17 mouse cellular contexts compared by ENCODE assay signal in genomic region chr10:3139306-3139705, GRCm38 (mm10).
DNase-seq lines count a peak whose midpoint lies in the region; ATAC-seq and TF ChIP-seq lines count a peak whose summit lies in the region.
"Had no signal": no experiment of that assay in that cellular context is flagged by ENCODE, and none has a peak within 500 bp of the region (broad histone marks: within the 10 kb centered on the region; RNA-seq: fewer than 3 reads in every experiment).

No protein-coding gene starts in this region.

- no peak for TF ChIP-seq CTCF in hindbrain, postnatal 0 days (IDR thresholded peaks at IDR 0.05; ENCODE audit: low read depth)
- no peak for TF ChIP-seq CTCF in midbrain, postnatal 0 days (IDR thresholded peaks at IDR 0.05)

- H3K27ac ChIP-seq in hindbrain, postnatal 0 days = no peak overlapping the region
- no peak overlapping the region for H3K27ac ChIP-seq in hindbrain, embryonic 13.5 days
- H3K27ac ChIP-seq in midbrain, postnatal 0 days (ENCODE audit: low read depth, low read length) = no peak overlapping the region
- H3K27ac ChIP-seq in midbrain, embryonic 10.5 days (replicated peaks) = no peak overlapping the region
- H3K27ac ChIP-seq: embryonic facial prominence, embryonic 10.5 days; embryonic facial prominence, embryonic 12.5 days; forebrain, embryonic 13.5 days; forebrain, embryonic 15.5 days had no signal

- H3K4me2 ChIP-seq in hindbrain, postnatal 0 days (ENCODE audit: low read depth, low read length) = no peak overlapping the region
- no peak overlapping the region for H3K4me2 ChIP-seq in hindbrain, embryonic 13.5 days
- no peak overlapping the region for H3K4me2 ChIP-seq in midbrain, postnatal 0 days (ENCODE audit: low read depth, low read length, poor library complexity, severe bottlenecking)
- H3K4me2 ChIP-seq: embryonic facial prominence, embryonic 12.5 days; forebrain, embryonic 13.5 days; forebrain, embryonic 15.5 days had no signal

- ATAC-seq in cerebellum, adult (ENCODE audit: insufficient number of reproducible peaks, low FRiP score, low TSS enrichment) = no peak
- no peak for ATAC-seq in hindbrain, postnatal 0 days
- ATAC-seq in hindbrain, embryonic 13.5 days (ENCODE audit: low FRiP score) = no peak
- ATAC-seq in midbrain, postnatal 0 days (ENCODE audit: low FRiP score) = no peak
- ATAC-seq: forebrain, embryonic 13.5 days; forebrain, embryonic 15.5 days; forebrain, postnatal 0 days had no signal

- H3K27me3 ChIP-seq in hindbrain, postnatal 0 days (ENCODE audit: insufficient read depth, low read length) = no peaks in the 10 kb centered on the region
- H3K27me3 ChIP-seq in hindbrain, embryonic 13.5 days = no peaks in the 10 kb centered on the region
- no peaks in the 10 kb centered on the region for H3K27me3 ChIP-seq in midbrain, postnatal 0 days (ENCODE audit: insufficient read depth, low read length)
- no peaks in the 10 kb centered on the region for H3K27me3 ChIP-seq in midbrain, embryonic 10.5 days (ENCODE audit: low read depth, poor library complexity, severe bottlenecking)
- H3K27me3 ChIP-seq: embryonic facial prominence, embryonic 12.5 days; forebrain, embryonic 13.5 days; forebrain, embryonic 15.5 days had no signal

- H3K36me3 ChIP-seq in hindbrain, postnatal 0 days (ENCODE audit: insufficient read depth, low read length) = no peaks in the 10 kb centered on the region
- no peaks in the 10 kb centered on the region for H3K36me3 ChIP-seq in hindbrain, embryonic 13.5 days
- no peaks in the 10 kb centered on the region for H3K36me3 ChIP-seq in midbrain, postnatal 0 days (ENCODE audit: insufficient read depth, low read length)
- no peaks in the 10 kb centered on the region for H3K36me3 ChIP-seq in midbrain, embryonic 10.5 days
- H3K36me3 ChIP-seq: embryonic facial prominence, embryonic 10.5 days; embryonic facial prominence, embryonic 12.5 days; forebrain, embryonic 15.5 days had no signal

- H3K9me3 ChIP-seq in hindbrain, postnatal 0 days (ENCODE audit: low read length) = no peaks in the 10 kb centered on the region; the same call in 1 of the 2 replicates
- peaks cover 10% of the 10 kb centered on the region for H3K9me3 ChIP-seq in hindbrain, embryonic 13.5 days
- 0 out of 2 replicates have a peak, but pooled peaks cover 5% of the 10 kb centered on the region for H3K9me3 ChIP-seq in midbrain, postnatal 0 days (ENCODE audit: low read length)
- H3K9me3 ChIP-seq in midbrain, embryonic 10.5 days (replicated peaks) = peaks cover 85% of the 10 kb centered on the region

- no peaks in the 10 kb centered on the region for H3K4me1 ChIP-seq in hindbrain, postnatal 0 days (ENCODE audit: insufficient read depth, low read length)
- H3K4me1 ChIP-seq in hindbrain, embryonic 13.5 days (replicated peaks) = no peaks in the 10 kb centered on the region
- no peaks in the 10 kb centered on the region for H3K4me1 ChIP-seq in midbrain, postnatal 0 days (ENCODE audit: insufficient read depth, low read length)
- no peaks in the 10 kb centered on the region for H3K4me1 ChIP-seq in midbrain, embryonic 10.5 days
- H3K4me1 ChIP-seq: embryonic facial prominence, embryonic 10.5 days; embryonic facial prominence, embryonic 12.5 days; forebrain, embryonic 13.5 days; forebrain, embryonic 15.5 days had no signal

- no peak overlapping the region for H3K4me3 ChIP-seq in hindbrain, postnatal 0 days (ENCODE audit: low read length)
- no peak overlapping the region for H3K4me3 ChIP-seq in hindbrain, embryonic 13.5 days
- H3K4me3 ChIP-seq in midbrain, postnatal 0 days (ENCODE audit: low read depth, low read length) = no peak overlapping the region
- H3K4me3 ChIP-seq in midbrain, embryonic 10.5 days = no peak overlapping the region
- H3K4me3 ChIP-seq: embryonic facial prominence, embryonic 10.5 days; embryonic facial prominence, embryonic 12.5 days; forebrain, embryonic 13.5 days; forebrain, embryonic 15.5 days had no signal

- peak; percentile 75 to 80 for DNase-seq in cerebellum, postnatal 10 days
- peak; percentile 10 for DNase-seq in hindbrain, postnatal 0 days (ENCODE audit: low spot score)
- peak; percentile 25 for DNase-seq in midbrain, postnatal 0 days (ENCODE audit: low spot score)
- no peak for DNase-seq in midbrain, embryonic 10.5 days (ENCODE audit: low spot score)
- DNase-seq in urinary bladder, postnatal 4 days (ENCODE audit: low spot score in 2 of 2) = no peak
- DNase-seq: adrenal gland, adult 2 months; adrenal gland, postnatal 10 days; adrenal gland, postnatal 25 days; cerebellum, adult 11-12 months; cerebellum, adult 8-10 months; forebrain, postnatal 0 days had no signal

- WGBS in hindbrain, postnatal 0 days = 80% methylated on average over 4 of the region's 4 CpGs
- WGBS in hindbrain, embryonic 13.5 days = 85% methylated on average over 4 of the region's 4 CpGs
- 81% methylated on average over 4 of the region's 4 CpGs for WGBS in midbrain, postnatal 0 days
- 87% methylated on average over 4 of the region's 4 CpGs for WGBS in midbrain, embryonic 10.5 days

- H3K9ac ChIP-seq in hindbrain, postnatal 0 days (replicated peaks; ENCODE audit: low read length) = no peak overlapping the region
- H3K9ac ChIP-seq in hindbrain, embryonic 13.5 days = no peak overlapping the region
- no peak overlapping the region for H3K9ac ChIP-seq in midbrain, postnatal 0 days (replicated peaks; ENCODE audit: low read length, poor library complexity, severe bottlenecking)
- H3K9ac ChIP-seq: embryonic facial prominence, embryonic 12.5 days; forebrain, embryonic 13.5 days; forebrain, embryonic 15.5 days; forebrain, postnatal 0 days had no signal

Comparison
In these comparisons a context has a peak if more than half of its experiments do, and no peak if none do; other contexts are left out.
1. DNase-seq: peak in cerebellum, postnatal 10 days (2 of 2), hindbrain, postnatal 0 days (single experiment) and midbrain, postnatal 0 days (single experiment); none in midbrain, embryonic 10.5 days (single experiment) and urinary bladder, postnatal 4 days (0 of 2).